Mouse (Mus musculus) heart, postnatal 36 days (tissue): Measurements from ENCODE around the gene Cfap73. TPM values are rescaled to one million over a fixed set of nuclear protein-coding genes. Genes with fewer than 3 reads are reported as not detected.
A peak's percentile ranks its signal among the peaks of the same experiment; 100 is the strongest.

Source experiments
- DNase-seq, 2 experiments: peaks; one replicate each; pipeline ENCODE4 v3.0.0; 2021 to 2022
- intact Hi-C: fragments of 180-260 bp; cut with DNase I; formaldehyde crosslinking; loops from one replicate; pipeline ENCODE4 v1.15.1; 2025
- total RNA-seq, 2 experiments: library from RNA; stranded (reverse); gene quantifications; 2 replicates each; pipeline ENCODE4 v1.2.3; 2021

Gene Cfap73
- total RNA-seq, 2 experiments from 2014 or later, result not detected

DNA sequence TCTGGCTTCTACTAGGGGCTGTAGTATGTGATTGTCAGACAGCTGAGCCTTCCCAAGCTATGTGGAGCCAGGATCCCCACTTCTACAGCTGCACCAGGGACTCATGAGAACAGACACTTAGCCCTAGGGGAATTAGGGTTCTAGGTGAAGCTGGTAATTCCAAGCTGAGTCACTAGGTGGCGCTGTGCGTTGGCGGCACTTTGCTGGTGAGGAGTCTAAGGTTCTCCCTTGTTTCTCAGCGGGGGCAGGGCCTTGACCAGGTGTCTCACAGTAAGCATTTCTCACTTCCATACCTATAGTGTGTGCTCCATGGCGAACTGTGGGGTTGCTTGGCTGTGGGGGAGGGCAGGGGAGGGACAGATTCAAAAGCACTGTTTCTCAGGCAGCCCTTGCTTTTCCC is 14.8 kb downstream of the Cfap73 start:
- peak; percentile 56 to 76 for DNase-seq
- intact Hi-C loops, result loop anchor here (1.0 kb wide), 1 partner anchor 127 kb away; no protein-coding TSS in a partner anchor

DNA sequence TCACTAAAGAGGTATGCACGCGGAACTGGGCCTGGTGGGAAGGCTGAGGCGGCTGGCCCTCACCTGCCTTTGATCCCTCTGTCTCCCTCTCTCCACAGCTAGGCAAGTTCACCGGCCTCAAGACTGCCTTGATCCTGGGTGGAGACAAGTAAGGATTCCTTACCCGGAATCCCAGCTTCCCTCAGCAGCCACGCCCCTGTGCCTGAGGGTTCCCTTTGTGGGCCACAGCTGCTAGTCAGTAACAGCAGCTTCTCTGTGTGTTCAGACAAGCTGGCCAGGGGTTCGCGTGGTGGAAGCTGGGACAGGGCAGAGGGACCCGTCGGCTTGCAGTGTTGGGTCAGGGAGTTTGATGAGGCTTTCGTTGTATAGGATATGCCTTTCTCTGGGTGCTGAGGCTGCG is 15.3 kb downstream of the Cfap73 start:
- intact Hi-C loops, result loop anchor here (1.0 kb wide), 1 partner anchor 128 kb away; no protein-coding TSS in a partner anchor
- no peak for DNase-seq

DNA sequence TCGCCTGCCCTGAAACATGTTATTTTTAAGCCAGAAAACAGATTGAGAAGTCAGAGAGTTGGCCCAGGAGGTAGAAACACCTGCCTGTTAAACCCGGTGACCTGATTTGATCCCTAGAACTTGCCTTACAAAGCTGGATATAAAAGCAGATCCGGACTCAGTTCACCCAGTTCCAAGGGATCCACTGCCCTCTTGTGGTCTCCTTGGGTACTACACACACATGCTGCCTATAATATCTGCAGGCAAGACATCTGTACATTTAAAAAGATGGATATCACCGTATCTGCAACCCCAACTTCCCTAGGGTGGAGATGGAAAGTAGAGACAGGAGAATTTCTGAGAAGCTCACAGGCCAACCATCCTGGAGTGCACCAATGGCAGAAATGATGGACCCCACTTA is 18.1 kb downstream of the Cfap73 start:
- intact Hi-C loops, result no loop called here
- no peak for DNase-seq

DNA sequence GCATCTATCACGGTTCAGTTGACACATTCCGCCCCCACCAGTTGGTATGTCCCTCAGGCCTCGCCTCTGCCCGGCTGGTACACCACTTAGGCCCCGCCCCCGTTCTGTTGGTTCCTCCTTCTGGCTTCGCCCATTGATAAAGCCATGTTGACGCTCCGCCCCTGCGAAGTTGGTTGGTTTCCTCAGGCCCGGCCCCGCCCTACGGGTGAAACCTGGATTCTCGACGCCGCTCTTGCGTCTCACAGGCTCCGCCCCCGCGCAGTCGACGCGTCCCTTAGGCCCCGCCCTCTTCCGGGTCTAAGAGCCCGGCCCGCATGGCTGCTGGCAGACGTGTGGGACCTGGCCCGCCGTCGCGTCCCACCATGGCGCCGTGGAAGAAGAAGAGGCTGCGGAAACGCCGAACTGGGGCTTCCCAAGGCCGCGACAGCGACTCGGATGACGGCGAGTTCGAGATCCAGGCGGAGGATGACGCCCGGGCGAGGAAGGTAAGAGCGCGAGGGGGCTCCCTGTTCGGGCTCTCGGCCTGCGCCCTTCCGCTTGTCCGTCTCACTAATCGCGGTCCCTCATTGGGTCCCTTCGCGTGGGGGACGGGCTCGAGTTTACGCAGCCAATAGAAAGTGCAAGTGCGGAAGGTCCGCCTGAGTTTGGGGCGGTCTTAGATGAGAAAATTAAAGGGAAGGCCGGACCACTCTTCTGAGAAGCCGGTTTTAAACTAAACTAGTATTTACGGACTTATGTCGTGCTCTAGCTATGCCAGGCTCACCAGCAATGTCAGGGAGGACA is 21.0 kb downstream of the Cfap73 start:
- peak; percentile 99 to 100 for DNase-seq
- intact Hi-C loops, result no loop called here

DNA sequence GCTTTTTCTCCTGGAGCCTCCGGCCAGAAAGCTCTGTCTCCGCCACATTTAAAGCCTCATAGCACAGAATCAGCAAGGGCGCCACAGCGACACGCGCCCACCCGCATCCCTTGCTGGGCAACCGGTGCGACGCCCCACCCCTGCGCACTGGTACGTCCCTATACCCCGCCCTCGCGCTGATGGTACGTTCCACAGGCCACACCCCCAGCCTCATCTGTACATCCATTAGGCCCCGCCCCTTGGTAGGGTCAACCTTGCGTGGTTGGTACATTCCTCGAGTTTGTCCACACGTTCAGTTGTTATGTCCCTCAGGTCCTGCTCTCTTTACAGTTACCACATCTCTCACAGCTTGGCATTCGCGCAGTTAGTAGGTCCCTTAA is 21.6 kb downstream of the Cfap73 start, which contains the start of the genes Rita1 and Ddx54:
Rita1 (minus strand) TSS at position 148 of the 380 bp plus-strand sequence.
Ddx54 (plus strand) TSS at position 298 of the 380 bp plus-strand sequence.
- DNase-seq, result peak; percentile 97 to 99
- intact Hi-C loops, result no loop called here

DNA sequence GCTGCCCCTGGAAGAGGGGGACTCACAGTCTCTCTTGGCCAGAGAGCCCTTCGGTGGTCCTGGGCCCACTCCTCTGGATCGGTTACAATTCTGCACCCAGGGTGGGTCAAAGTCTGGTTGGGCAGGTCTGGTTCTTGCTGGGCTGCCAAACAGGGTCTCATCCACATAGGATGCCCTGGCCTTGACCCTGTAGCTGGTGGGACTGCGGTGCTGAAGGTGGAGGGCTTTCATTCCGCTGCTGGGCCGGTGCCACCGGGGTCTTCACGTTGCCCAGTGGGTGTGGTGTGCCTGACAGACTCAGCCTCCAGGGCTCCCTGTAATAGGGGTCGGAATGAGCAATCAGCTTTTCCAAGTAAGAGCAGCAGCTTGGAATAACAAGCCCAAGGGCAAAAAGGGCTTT is 22.6 kb downstream of the Cfap73 start:
- intact Hi-C loops, result no loop called here

DNA sequence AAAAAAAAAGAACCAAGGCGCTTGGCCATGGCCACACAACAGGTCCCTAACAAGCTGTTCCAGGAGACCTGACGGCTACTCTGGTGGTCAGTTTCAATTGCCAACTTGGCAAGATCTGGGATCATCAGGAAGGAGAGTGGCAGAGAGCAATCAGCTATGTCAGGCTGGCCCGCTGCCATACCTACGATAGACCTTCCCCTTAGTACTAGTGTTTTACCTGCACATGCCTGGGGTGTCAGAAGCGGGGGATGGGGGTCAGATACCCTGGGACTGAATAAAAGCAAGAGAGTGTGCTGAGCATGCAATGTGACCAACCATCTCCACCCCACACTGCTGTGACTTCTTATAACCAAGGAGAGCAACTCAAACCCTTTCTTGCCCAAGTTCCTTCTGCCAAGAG is 23.1 kb downstream of the Cfap73 start:
- intact Hi-C loops, result no loop called here
- no peak for DNase-seq

More for the DNA sequence above, 22.6 kb downstream of the Cfap73 start:
- DNase-seq, result no peak

DNA sequence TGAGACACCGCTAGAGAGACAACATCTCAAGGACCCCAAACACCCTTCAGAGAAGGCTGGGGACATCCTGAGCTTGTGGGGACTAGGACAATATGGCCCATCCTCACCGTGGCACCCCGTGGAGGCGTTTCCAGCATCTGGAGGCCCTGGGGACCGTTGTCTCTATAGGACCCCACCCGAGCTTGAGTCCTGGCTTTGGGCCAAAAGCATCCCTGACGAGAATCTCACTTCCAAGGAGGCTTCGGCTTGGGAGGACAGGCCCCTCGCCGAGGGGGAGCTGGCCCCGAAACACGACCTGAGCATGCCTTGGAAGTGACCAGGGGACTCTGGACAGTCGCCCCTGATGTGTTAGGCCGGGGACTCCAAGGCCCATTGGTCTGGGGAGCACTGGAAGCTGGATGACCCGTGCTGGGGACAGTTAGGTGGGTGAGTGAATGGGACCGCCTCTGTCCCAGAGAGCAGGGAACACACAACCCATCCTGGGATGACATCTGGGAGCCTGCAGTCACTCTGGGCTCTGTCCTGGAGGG is 24.7 kb downstream of the Cfap73 start:
- intact Hi-C loops, result loop anchor here (10.0 kb wide), 2 partner anchors 355 to 465 kb away; no protein-coding TSS in a partner anchor
- no peak for DNase-seq

DNA sequence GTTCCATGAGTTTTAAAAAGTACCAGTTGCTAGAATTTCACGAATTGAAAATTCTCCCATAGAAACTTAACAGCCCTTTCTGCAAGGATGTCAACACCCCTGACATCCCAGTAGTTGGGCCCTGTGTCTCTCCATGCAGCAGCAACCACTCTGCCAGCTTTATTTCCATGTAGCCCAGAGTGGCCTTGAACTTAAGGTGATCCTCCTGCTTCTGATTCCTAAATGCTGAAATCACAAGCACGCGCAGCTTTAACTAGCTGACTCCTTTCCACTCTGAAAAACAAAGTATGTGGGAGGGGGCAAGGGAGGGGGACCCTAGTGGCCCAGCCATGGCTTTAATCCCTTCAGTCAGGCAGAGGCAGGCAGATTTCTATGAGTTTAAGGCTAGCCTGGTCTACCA is 26.7 kb downstream of the Cfap73 start:
- intact Hi-C loops, result loop anchor here (10.0 kb wide), 2 partner anchors 353 to 463 kb away; no protein-coding TSS in a partner anchor
- DNase-seq, result no peak

DNA sequence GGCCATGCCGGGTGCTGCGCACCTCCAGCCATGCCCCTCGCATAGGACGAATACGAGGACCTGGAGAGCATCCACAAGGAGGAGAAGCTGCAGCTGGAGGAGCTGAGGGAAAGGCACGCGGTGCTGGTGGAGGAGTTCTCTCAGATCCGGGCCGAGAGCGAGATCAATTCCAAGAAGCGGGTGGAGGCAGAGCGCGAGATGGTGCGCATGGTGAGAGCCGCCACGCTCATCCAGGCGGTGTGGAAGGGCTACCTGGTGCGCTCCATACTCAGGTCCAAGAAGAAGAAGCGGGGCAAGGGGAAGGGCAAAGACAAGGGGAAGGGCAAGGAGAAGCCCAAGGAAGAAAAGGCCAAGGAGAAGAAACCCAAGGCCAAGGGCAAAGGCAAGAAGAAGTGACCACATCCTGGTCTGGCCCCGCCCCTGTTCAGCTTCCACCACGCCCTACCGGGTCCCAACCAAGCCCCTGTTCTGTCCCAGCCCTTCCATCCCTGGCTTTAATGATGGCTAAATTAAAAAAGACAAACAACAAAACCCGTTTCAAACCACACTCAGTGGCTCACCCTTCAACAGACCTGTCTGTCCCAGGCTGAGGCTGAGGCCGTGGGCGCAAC is 27.3 kb downstream of the Cfap73 start:
- intact Hi-C loops, result loop anchor here (10.0 kb wide), 2 partner anchors 352 to 462 kb away; no protein-coding TSS in a partner anchor
- no peak for DNase-seq

DNA sequence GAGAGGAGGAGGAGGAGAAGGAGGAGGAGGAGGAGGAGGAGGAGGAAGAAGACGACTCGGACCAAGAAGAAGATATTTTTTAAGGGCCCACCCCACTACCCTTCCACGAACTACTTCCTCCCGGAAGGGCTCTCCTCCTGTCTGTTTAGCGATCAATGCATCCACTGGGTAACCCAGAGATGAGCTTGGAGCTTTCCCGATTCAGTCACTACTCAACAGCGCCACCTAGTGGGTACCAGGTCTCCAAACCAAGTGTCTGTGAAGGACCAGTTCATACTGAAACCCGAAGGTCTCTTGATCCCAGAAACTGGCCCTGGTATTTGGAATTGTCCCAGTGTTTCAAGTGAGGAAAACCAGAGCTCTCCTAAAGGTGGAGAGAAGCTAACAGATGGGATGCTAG is 28.3 kb downstream of the Cfap73 start:
- intact Hi-C loops, result loop anchor here (1.0 to 10.0 kb wide), 4 partner anchors 77 to 461 kb away; no protein-coding TSS in a partner anchor
- DNase-seq, result peak; percentile 89 to 92

DNA sequence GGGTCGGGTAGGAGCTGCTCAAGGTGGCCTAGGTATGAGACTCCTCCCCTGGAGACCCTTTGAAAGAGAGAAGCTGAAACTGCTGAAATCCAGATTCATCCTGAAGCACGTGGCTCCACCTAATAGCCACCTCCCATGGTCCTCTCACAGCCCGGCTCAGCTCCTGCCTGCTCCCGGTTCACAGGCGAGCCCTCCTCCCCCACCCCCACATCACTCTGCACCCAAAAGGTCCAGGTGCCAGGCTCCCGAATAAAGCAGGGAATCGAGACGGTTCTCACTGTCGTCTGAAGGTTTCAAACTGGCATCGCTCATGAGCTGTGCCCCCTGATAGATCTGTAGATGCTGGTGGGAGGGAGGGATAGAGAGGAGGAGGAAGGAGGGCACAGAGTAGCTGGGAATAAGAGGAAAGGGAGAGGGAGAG is 28.8 kb downstream of the Cfap73 start:
- intact Hi-C loops, result loop anchor here (1.0 to 10.0 kb wide), 4 partner anchors 76 to 460 kb away; no protein-coding TSS in a partner anchor
- no peak for DNase-seq

DNA sequence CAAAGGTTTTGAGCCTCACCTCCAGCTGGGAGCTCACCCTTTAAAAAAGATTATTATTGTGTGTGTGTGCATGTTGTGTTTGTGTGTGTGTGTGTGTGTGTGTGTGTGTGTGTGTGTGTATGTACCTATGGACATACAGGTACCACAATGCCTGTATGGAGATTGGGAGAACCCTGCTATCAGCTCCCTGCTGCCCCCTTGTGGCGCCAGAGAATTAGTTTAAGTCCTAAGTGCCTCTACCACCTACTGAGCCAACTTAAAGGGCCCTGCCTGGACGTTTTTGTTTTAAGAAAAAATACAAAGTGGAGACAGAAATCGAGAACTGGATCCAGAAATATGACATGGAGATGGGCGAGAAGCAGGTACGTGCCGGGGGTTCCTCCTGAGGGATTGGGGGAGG is 29.2 kb downstream of the Cfap73 start:
- intact Hi-C loops, result loop anchor here (1.0 to 10.0 kb wide), 4 partner anchors 76 to 460 kb away; no protein-coding TSS in a partner anchor
- peak; percentile 81 to 91 for DNase-seq

DNA sequence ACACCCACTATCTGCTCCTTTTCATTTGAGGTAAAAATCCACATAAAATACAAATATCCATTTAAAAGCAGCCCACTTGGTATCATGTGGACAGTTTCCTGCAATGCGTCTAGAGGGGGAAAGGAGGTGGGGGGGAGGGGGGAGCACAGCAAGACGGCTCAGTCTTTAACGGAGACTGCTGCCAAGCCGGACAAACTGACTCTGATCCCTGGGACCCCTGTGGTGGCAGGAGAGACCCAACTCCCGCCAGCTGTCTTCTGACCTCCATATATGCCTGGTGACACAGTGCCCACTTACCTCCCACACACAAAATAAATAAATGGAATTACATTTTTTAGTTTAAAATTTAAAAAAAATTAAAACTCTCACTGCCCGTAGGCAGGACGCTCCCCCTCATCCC is 30.5 kb downstream of the Cfap73 start:
- intact Hi-C loops, result loop anchor here (10.0 kb wide), 2 partner anchors 349 to 459 kb away; no protein-coding TSS in a partner anchor
- DNase-seq, result no peak

DNA sequence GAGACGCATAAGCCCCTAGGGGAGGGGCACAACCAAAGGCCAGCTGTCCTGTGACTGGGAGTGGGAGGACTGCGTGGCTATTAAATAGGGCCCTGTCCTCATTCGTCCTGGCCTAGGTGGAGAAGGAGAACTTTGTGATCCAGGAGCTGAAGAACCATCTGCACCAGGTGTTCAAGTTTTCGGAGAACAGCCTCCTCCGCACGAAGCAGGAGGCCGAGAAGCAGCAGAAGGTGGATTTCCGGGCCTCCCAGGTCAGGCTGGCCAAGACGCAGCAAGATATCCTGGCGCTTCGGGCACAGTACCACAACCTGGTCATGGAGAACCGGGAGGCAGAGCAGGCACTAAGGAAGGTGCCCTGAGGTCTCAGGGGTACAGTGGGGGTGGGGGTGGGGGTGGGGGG is 31.8 kb downstream of the Cfap73 start:
- DNase-seq, result no peak
- intact Hi-C loops, result loop anchor here (10.0 kb wide), 2 partner anchors 347 to 457 kb away; no protein-coding TSS in a partner anchor

DNA sequence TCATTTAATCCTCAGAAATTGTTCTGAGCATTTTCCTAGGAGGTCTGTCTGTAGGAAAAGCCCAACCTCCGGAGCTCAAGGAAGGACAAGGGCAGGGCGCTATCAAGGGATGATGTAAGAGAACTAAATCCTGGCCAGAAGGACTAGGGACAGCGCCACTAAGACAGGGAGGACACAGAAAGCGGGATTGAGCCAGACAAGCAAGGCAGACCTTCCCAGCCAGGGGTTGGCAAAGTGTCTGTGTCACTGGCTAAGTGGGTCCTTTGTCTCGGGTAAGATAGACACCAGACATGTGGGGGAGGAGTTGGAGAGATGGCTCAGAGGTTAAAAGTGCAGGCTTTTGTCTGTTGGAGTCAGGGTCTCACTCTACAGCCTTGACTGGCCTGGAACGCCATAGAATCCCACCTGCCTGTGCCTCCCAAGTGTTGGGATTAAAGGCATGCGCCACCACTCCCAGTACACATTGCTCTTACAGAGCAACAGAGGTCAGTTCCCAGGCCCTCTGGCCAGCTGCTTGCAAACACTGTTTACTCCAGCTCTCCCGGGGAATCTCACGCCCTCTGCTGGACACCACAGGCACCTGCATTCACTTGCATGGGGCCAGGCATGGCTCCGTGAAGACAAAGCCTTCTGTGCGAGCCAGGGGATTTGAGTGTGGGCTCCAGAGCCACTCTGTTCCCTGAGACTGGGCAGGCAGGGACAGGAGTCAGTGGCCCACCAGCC is 32.9 kb downstream of the Cfap73 start:
- intact Hi-C loops, result loop anchor here (10.0 kb wide), 2 partner anchors 346 to 456 kb away; no protein-coding TSS in a partner anchor
- DNase-seq, result no peak

DNA sequence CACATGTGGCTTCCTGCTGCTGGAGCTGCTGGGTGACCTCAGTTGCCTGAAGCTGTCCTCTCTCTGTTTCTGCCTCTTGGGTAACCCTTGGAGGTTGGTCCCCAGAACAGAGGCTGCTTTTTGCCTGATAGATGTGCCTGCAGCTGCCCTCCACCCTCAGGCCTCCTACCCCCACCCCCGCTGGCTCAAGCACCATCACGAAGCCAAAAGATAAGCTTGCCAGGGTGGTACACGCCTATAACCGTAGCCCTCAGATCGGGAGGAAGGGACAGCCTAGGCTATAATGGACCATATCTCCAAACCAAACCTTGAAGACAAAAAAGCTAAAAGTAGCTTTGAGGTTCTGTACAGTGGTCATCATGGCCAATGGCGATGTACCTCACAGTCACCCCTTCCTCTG is 34.4 kb downstream of the Cfap73 start:
- intact Hi-C loops, result loop anchor here (10.0 kb wide), 2 partner anchors 345 to 455 kb away; no protein-coding TSS in a partner anchor
- no peak for DNase-seq

DNA sequence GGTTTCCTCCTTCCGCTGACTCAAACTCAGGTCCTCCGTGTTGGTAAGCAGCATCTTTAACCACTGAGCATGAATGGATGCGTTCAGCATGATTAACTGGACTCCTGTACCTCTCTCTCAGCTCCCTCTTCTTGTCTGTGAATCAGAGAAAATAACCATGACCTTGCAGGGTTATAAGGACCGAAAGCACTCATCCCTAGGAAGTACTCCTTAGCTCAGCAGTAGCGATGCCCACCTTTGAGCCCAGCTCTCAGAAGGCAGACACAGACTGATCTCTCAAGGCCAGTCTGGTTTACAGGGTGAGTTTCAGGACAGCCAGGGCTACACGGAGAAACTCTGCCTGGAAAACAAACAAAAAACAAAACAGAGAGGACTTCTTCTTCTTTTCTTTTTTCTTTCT is 39.5 kb downstream of the Cfap73 start:
- no peak for DNase-seq
- intact Hi-C loops, result no loop called here

DNA sequence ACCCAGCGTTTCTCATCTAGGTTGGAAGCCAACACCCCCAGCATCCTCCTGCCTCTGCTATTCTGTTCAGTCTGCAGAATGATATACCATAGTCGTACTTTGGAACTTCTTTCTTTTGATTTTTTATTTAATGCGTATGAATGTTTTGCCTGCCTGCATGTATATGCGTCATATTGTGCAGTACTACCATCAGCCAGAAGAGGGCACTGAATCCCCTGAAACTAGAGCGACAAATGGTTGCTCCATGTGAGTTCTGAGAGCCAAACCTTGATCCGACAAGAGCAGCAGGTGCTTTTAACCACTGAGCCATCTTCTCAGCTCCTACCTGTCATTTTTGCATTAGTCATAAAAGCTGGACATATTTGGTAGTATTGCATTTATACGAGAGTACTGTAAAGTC is 41.9 kb downstream of the Cfap73 start:
- intact Hi-C loops, result no loop called here
- DNase-seq, result no peak

DNA sequence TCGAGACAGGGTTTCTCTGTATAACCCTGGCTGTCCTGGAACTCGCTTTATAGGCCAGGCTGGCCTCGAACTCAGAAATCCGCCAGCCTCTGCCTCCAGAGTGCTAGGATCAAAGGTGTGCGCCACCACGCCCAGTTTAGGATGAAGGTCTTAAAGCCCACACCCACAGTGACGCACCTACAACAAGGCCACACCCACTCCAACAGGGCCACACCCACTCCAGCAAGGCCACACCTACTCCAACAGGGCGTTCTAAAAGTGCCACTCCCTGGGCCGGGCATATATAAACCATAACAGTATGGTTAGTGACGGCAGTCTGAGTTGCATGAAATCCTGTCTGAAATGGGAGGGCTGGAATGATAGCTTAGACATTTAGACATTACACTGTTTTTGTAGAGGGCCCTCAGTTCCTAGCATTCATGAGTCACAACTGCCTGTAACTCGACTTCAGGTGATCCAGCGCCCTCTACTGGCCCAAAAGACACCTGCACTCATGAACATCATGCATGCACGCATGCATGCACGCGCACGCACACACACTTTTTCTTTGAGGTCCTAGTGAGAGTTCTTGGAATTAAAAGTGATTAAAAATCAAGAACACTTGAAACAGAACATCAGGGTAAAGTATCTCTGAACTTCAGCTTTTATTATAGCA is 43.6 kb downstream of the Cfap73 start:
- no peak for DNase-seq
- intact Hi-C loops, result no loop called here
